Mouse (Mus musculus): ENCODE data around the gene Tmem131l. TPM values are rescaled to one million over a fixed set of nuclear protein-coding genes. Genes with fewer than 3 reads are reported as not detected.

Gene Tmem131l
- total RNA-seq, 2 experiments from 2014 or later, result 34.6 to 40.3 TPM

- no peak for DNase-seq (ENCODE audit: extremely low spot score in 1 of 2, low spot score in 2 of 2)
- intact Hi-C loops (cut with DNase I), result no loop called here
Observed at GRCm38 (mm10) chr3:83991691-83992524, 48.1 kb downstream of the Tmem131l start.

GRCm38 (mm10) chr3:83988214-83988613 lies 51.8 kb downstream of the Tmem131l start:
- no peak for DNase-seq (ENCODE audit: extremely low spot score in 1 of 2, low spot score in 2 of 2)
- intact Hi-C loops (cut with DNase I), result no loop called here

- intact Hi-C loops (cut with DNase I), result no loop called here
- DNase-seq (ENCODE audit: extremely low spot score in 1 of 2, low spot score in 2 of 2), result no peak
Observed at GRCm38 (mm10) chr3:83987533-83988112, 52.4 kb downstream of the Tmem131l start.

- intact Hi-C loops (cut with DNase I), result no loop called here
- no peak for DNase-seq (ENCODE audit: extremely low spot score in 1 of 2, low spot score in 2 of 2)
Observed at GRCm38 (mm10) chr3:83986740-83987139, 53.2 kb downstream of the Tmem131l start.

GRCm38 (mm10) chr3:83985426-83985825 lies 54.5 kb downstream of the Tmem131l start:
- intact Hi-C loops (cut with DNase I), result no loop called here
- DNase-seq (ENCODE audit: extremely low spot score in 1 of 2, low spot score in 2 of 2), result no peak

- DNase-seq (ENCODE audit: extremely low spot score in 1 of 2, low spot score in 2 of 2), result no peak
- intact Hi-C loops (cut with DNase I), result no loop called here
Observed at GRCm38 (mm10) chr3:83984379-83984778, 55.6 kb downstream of the Tmem131l start.

GRCm38 (mm10) chr3:83982821-83983220 lies 57.2 kb downstream of the Tmem131l start:
- DNase-seq (ENCODE audit: extremely low spot score in 1 of 2, low spot score in 2 of 2), result no peak
- intact Hi-C loops (cut with DNase I), result no loop called here

GRCm38 (mm10) chr3:83980231-83980872 lies 59.6 kb downstream of the Tmem131l start:
- intact Hi-C loops (cut with DNase I), result no loop called here
- no peak for DNase-seq (ENCODE audit: extremely low spot score in 1 of 2, low spot score in 2 of 2)

GRCm38 (mm10) chr3:83978497-83979410 lies 61.2 kb downstream of the Tmem131l start:
- DNase-seq (ENCODE audit: extremely low spot score in 1 of 2, low spot score in 2 of 2), result no peak
- intact Hi-C loops (cut with DNase I), result no loop called here

GRCm38 (mm10) chr3:83977817-83978216 lies 62.2 kb downstream of the Tmem131l start:
- intact Hi-C loops (cut with DNase I), result no loop called here
- DNase-seq (ENCODE audit: extremely low spot score in 1 of 2, low spot score in 2 of 2), result no peak

- no peak for DNase-seq (ENCODE audit: extremely low spot score in 1 of 2, low spot score in 2 of 2)
- intact Hi-C loops (cut with DNase I), result no loop called here
Observed at GRCm38 (mm10) chr3:83976161-83976560, 63.8 kb downstream of the Tmem131l start.

GRCm38 (mm10) chr3:83973339-83973738 lies 66.6 kb downstream of the Tmem131l start:
- DNase-seq (ENCODE audit: extremely low spot score in 1 of 2, low spot score in 2 of 2), result no peak
- intact Hi-C loops (cut with DNase I), result no loop called here

GRCm38 (mm10) chr3:83970629-83971028 lies 69.3 kb downstream of the Tmem131l start:
- no peak for DNase-seq (ENCODE audit: extremely low spot score in 1 of 2, low spot score in 2 of 2)
- intact Hi-C loops (cut with DNase I), result no loop called here

GRCm38 (mm10) chr3:83969081-83969480 lies 70.9 kb downstream of the Tmem131l start:
- DNase-seq (ENCODE audit: extremely low spot score in 1 of 2, low spot score in 2 of 2), result no peak
- intact Hi-C loops (cut with DNase I), result no loop called here

GRCm38 (mm10) chr3:83967791-83968190 lies 72.2 kb downstream of the Tmem131l start:
- intact Hi-C loops (cut with DNase I), result no loop called here
- DNase-seq (ENCODE audit: extremely low spot score in 1 of 2, low spot score in 2 of 2), result no peak

GRCm38 (mm10) chr3:83965333-83965732 lies 74.6 kb downstream of the Tmem131l start:
- intact Hi-C loops (cut with DNase I), result no loop called here
- no peak for DNase-seq (ENCODE audit: extremely low spot score in 1 of 2, low spot score in 2 of 2)

- intact Hi-C loops (cut with DNase I), result no loop called here
Observed at GRCm38 (mm10) chr3:83963705-83964104, 76.3 kb downstream of the Tmem131l start.

GRCm38 (mm10) chr3:83962571-83962970 lies 77.4 kb downstream of the Tmem131l start:
- no peak for DNase-seq (ENCODE audit: extremely low spot score in 1 of 2, low spot score in 2 of 2)
- intact Hi-C loops (cut with DNase I), result no loop called here

More at GRCm38 (mm10) chr3:83963705-83964104, 76.3 kb downstream of the Tmem131l start:
- DNase-seq (ENCODE audit: extremely low spot score in 1 of 2, low spot score in 2 of 2), result no peak

- DNase-seq (ENCODE audit: extremely low spot score in 1 of 2, low spot score in 2 of 2), result no peak
- intact Hi-C loops (cut with DNase I), result no loop called here
Observed at GRCm38 (mm10) chr3:83962076-83962475, 77.9 kb downstream of the Tmem131l start.
